Mouse (Mus musculus) brain, embryonic 14.5 days (tissue): ENCODE results near the gene Tbc1d30. TPM values are rescaled to one million over a fixed set of nuclear protein-coding genes. Genes with fewer than 3 reads are reported as not detected.

Experiments used
- DNase-seq: peaks from one replicate; pipeline ENCODE4 v3.0.0-alpha.2; 2011; ENCODE audit warnings: low read depth
- CTCF ChIP-seq: fragments of 200-500 bp; IDR thresholded peaks from 2 replicates; pipeline ENCODE4 v1.5.1; 2012; ENCODE audit warnings: inconsistent platforms, mild to moderate bottlenecking, moderate library complexity, borderline replicate concordance; ENCODE audit not compliant: insufficient read depth, insufficient read length; ENCODE audit errors: extremely low read depth
- POLR2A ChIP-seq: fragments of 200-500 bp; IDR thresholded peaks from 2 replicates; pipeline ENCODE4 v1.6.1; 2012; ENCODE audit warnings: mild to moderate bottlenecking, inconsistent platforms, borderline replicate concordance; ENCODE audit not compliant: poor library complexity, insufficient read depth, insufficient read length, severe bottlenecking; ENCODE audit errors: extremely low read depth
- polyA plus RNA-seq: library from polyadenylated mRNA; depleted of rRNA; stranded (reverse); fragments of >200 nt; gene quantifications from 2 replicates; pipeline ENCODE4 v1.2.3, GENCODE M21; 2012

The Tbc1d30 gene
- polyA plus RNA-seq, 1 experiment: 25.1 TPM

DNA sequence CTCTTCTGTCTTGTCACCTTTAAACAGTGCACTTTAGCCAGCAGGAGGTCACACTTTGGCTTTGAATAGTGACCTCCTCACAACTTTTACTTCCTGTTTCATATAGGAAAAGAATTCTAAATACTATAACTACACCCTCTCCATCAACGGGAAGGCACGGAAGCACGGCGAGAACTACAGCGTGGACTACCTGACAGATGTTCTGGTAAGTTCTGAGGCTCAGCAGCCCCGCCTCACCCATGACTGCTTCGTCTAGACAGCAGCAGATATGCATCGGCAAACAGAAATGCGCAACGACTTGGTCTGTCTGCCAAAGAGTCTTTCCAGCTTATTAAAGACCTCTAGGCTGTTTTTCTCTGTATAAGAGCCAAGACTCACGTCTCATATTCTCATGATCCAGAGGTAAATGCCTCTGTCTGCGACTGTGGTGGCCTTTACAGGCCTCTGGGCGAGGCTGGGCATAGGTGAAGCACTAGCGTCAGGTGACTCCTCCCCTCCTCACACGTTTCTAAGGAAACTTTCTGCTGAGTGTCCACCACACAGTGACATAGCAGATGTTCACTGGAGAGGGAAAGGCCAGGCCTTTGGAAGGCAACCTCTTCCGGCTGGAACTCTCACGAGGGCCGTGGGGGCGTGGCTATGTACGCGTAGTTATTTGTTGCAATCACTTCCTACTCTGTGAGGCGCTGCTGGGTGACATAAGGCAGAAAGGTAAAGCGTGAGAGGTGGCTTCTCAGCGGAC lies 25.6 kb upstream of the Tbc1d30 start:
- no peak for TF ChIP-seq POLR2A
- no peak for DNase-seq

DNA sequence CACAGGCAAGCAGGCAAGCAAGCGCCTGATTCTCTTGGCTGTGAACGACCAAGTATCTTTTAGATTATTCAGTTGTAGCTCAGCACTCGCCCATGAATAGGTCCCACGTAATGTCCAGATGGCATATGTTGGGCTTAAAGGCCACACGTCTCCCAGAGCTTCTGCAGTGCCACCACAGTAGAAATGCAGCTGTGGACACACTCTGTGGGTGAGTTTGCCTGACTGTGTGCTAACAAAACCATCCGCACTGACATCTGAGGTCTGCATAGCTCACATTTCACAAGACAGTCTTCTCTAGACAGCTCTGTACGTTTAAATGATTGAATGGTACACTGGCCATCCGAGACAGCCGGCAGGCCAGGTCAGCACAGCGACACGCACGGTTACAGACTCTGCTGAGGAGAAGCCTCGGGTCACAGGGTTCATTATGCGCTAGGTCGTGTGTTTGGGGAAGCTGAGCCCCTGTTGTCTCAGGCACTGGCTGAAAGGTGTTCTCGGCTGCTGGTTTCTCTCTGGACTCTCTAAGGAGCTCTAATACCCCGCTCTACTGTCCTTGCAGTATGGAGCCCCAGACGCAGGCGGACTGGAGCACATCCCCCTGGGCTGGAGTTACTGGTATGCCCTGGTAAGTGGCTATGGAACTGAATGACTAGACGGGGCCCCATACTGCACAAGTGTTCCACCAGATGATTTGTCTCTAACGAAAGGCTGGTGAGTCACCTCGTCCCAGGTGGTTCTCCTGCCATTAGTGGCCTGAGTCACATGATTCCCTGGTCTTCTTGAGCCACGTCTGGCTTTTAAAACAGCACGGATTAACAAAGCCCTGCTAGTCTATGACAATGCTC lies 24.8 kb upstream of the Tbc1d30 start:
- TF ChIP-seq POLR2A: no peak
- no peak for TF ChIP-seq CTCF
- DNase-seq: no peak

DNA sequence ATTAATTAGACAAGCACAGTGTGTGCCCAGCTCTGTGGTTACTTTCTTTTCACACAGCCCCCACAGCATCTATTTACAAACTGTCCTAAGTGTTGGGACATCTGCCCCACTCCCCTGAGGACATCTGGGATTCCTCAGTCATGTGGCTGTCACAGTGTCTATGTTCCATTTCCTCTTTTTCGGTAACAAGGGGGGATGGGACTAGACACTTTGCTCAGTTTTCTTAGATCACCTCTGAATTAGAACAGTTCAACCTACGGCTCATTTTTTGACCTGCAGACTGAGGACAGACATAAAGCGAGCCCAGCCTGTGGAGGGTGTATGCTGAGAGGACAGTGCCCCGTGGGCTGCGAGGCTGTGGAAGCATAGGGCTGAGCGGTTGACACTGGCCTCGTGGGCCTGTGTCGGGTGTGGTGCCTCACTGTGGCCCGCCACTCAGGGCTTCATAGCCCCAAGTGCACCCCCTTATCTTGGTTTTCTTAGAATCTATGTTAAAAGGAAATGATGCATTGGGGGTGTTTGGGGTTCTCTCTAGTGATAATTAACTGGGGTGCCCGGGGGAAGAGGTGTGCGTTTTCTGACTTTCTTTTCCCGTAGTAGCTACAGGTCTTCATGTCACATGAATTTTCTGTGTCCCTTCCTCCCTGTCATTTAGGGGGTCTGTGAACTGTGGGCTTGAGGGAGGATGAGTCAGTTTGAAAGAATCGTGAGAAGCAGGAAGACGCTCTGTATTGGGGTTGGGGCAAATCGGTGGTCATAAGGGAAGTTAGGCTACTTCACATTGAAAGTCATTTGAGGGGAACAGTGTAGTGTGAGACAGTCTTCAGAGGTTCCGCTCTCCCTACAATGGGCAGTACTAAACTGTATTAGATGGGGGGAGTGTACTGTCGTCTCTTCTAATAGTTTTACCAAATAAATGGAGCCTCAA lies 23.9 kb upstream of the Tbc1d30 start:
- no peak for DNase-seq
- no peak for TF ChIP-seq POLR2A
- TF ChIP-seq CTCF: no peak

DNA sequence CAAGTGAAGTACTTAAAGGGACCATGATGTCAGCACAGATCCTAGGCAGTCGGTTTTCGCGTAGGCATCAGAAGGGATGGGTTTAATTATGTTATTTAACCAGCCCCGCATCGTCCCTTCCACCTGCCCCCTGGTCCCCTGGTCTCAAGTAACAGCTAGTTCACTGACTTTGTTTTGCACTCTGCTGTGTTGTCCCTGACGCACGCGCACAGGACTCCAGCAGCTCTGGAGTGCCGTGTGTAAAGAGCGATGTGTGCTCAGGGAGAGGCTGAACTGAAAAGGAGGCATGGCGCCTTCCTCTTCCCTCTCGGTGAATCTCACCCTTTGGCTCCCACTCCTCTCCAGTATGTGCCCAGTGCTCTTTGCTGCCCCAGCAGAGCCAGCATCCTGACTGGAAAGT lies 22.9 kb upstream of the Tbc1d30 start:
- no peak for DNase-seq
- TF ChIP-seq POLR2A: no peak
- TF ChIP-seq CTCF: no peak

DNA sequence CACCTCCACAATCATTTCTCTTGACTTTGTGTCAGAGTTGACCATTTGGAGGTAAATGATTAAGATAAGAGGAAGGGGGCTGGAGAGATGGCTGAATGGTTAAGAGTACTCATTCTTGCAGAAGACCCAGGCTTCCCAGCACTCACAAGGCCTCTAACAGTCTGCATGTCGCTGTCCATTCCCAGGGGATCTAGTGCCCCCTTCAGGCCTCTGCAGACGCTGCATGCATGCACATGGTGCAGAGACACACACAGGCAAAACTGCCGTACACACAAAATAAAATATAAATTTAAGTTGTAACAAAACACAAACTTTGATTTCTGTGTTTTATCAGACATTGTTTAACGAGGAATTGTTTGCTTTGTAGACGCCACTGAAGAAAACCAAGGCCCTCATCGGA lies 19.7 kb upstream of the Tbc1d30 start:
- DNase-seq: no peak

DNA sequence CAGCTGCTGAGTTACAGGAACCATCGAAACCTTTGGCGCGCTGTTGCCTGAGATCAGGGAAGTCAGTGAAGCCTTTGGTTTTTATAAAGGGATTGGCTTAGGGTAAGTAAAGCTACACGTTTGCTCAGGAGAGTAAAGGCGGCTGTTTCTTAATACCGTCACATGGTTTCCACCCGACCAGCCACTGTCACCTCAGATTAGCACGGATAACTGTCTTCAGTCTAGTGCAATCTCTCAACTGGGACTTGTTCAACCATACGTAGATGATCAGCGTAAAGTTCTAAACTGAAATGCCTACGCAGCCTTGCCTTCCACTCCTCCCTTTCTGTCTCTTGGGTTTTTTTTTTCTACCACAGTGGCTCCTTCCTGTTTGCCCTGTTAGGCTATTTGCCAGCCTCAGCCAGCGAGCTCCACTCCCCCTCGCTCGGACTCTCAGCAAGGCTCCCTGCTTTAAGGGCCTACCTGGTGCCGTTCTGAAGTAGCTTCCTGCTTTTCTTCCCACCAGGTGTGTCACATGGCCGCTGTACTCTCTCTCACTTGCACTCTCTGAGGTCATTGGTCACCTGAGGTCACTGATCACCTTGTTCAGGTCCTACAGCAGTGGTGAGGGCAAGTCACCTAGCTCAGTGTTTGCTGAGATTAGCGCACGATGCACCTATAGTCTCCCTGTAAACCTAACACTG lies 17.8 kb upstream of the Tbc1d30 start:
- TF ChIP-seq CTCF (no peak), POLR2A (no peak)
- no peak for DNase-seq

More for the DNA sequence above, 19.7 kb upstream of the Tbc1d30 start:
- no peak for TF ChIP-seq POLR2A
- peak; percentile 34; the same call in 1 of the 2 replicates for TF ChIP-seq CTCF

DNA sequence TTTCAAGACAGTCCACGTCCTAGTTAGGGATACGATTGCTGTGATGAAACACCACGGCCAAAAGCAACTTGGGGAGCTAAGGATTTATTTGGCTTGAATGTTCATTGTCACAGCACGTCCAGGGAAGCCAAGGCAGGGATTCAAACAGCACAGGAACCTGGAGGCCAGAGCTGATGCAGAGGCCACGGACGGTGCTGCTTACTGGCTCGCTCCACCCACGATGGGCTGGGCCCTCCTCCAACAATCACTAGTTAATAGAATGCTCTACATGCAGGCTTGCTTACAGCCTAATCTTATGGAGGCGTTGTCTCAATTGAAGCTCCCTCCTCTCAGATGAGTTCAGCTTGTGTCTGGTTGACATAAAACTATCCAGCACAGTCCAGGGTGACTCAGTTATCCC lies 16.7 kb upstream of the Tbc1d30 start:
- no peak for TF ChIP-seq POLR2A
- no peak for TF ChIP-seq CTCF
- DNase-seq: no peak

DNA sequence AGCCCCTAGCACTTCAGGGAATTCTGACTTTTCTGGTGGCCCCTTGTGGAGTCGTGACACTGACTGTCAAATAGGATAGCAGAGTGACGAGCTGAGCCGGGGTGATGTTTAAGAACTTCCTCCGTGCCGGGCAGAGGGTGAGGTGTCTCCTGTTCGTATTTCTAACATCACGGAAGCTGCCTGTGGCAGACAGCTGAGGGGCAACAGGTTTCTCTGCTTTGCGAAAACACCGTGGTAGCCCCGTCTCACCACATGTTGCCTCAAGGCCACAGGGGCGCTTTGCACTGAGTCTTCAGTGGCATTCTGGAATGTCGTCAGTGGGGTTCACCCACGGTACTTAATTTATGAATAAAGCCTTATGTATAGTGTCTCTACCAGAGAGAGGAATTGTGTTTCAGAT lies 16.2 kb upstream of the Tbc1d30 start:
- DNase-seq: no peak
- TF ChIP-seq CTCF (no peak), POLR2A (no peak)

DNA sequence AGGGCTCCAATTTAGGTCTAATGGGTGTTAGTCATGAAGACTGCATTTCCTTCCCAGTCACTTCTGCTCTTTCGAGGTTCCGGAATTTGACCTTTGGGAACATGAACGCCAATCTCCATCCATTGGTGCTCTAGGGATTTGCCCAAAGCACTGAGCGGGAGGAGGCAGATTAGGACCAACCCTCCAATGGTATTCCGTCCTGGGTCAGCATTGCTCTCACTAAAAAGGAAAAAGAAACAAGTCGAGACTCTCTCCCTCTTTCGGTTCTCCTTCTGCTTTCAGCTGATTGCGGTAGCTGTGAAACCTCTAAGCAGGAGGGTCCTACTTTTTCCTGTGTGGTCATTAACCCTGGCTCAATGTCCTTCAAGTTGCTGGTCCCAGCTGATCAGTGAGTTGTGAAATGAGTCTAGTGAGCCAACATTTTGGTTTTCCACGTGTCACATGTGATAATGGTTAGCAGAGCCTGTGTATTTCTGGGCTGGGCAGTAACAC lies 14.7 kb upstream of the Tbc1d30 start:
- DNase-seq: no peak

DNA sequence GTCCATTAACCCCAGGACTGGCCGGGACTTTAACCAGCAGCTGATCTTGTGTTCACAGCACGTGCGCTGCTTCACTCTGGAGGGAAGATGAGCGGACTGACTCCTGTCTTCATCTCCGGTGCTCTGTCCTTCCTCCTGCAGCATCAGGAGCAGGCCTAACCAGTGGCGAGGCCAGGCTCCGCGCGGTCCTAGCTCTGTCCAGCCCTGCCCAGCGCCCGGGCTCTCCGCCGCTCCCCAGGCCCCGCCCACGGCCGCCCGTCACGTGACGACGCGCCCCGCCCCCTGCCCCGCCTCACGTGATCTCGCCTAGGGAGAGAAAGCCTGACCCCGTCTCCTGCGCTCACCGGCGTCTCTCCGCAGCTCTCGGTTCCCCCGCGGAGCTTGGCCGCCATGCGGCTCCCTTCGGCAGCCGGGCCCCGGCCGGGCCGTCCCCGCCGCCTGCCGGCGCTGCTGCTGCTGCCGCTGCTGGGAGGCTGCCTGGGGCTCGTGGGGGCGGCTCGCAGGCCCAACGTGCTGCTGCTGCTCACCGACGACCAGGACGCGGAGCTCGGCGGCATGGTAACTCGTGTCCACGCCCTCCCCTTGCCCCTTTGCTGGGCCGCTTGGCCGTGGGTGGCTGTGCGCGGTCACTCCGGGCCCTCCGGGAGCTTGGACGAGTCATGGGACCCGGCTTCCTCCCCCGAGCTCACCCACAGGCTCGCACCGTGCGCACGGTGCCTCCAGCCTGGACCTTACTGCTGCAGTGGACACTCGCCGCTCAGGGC lies 13.9 kb upstream of the Tbc1d30 start, which contains the start of gene Gns:
Gene Gns, plus strand, starts transcription at position 290 of the 764 bp plus-strand sequence.
- DNase-seq: peak; percentile 94
- TF ChIP-seq POLR2A (peak; percentile 59; the same call in 1 of the 2 replicates), CTCF (no peak)

More for the DNA sequence above, 14.7 kb upstream of the Tbc1d30 start:
- TF ChIP-seq CTCF (no peak), POLR2A (no peak)

DNA sequence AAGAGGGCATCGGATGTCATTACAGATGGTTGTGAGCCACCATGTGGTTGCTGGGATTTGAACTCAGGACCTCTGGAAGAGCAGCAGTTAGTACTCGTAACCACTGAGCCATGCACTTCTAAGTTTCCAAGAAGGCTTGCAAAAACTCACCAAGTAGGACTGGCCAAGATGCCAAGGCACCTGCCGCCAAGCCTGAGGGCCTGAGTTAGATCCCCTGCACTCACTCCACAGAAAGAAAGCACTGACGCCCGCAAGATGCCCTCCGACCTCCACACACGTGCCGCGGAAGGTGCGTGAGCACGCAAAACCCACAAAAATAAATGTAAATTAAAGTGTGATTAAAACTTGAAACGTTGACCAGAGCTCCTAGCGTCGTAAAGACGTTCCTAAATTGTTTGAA lies 13.2 kb upstream of the Tbc1d30 start:
- no peak for TF ChIP-seq POLR2A
- TF ChIP-seq CTCF: no peak
- DNase-seq: no peak
